Comparison of ENCODE assay signal across 8 mouse cellular contexts in genomic region chr14:121800962-121801361, GRCm38 (mm10). TPM values are rescaled to one million over a fixed set of nuclear protein-coding genes. Genes with fewer than 3 reads are reported as not detected.
DNase-seq lines count a peak whose midpoint lies in the region; ATAC-seq lines count a peak whose summit lies in the region.

No protein-coding gene starts in this region.

- H3K4me2 ChIP-seq in midbrain, embryonic 14.5 days (ENCODE audit: low read length): no peak overlapping the region
- no peak overlapping the region for H3K4me2 ChIP-seq in midbrain, embryonic 11.5 days
- H3K4me2 ChIP-seq in hindbrain, embryonic 11.5 days (replicated peaks; ENCODE audit: low read depth, low read length): no peak overlapping the region

- no peaks in the 10 kb centered on the region for H3K36me3 ChIP-seq in midbrain, embryonic 14.5 days (ENCODE audit: control insufficient read depth, insufficient read depth, low read length)
- H3K36me3 ChIP-seq in midbrain, embryonic 11.5 days (ENCODE audit: control insufficient read depth, insufficient read depth, low read length): no peaks in the 10 kb centered on the region
- no peaks in the 10 kb centered on the region for H3K36me3 ChIP-seq in hindbrain, embryonic 11.5 days (ENCODE audit: control insufficient read depth, insufficient read depth, low read length)

- H3K27ac ChIP-seq in midbrain, embryonic 14.5 days (replicated peaks; ENCODE audit: low read depth, low read length): no peak overlapping the region
- no peak overlapping the region for H3K27ac ChIP-seq in midbrain, embryonic 11.5 days (ENCODE audit: low read depth, low read length)
- no peak overlapping the region for H3K27ac ChIP-seq in hindbrain, embryonic 11.5 days (ENCODE audit: low read depth, low read length)

- peak; percentile 18 for DNase-seq in adrenal gland, adult 8-10 months
- DNase-seq in adrenal gland, postnatal 4 days (ENCODE audit: low spot score in 2 of 2): no peak
- DNase-seq in midbrain, embryonic 14.5 days: peak; percentile 19
- no peak for DNase-seq in midbrain, embryonic 11.5 days (ENCODE audit: low spot score, missing footprints)
- peak; percentile 62 for DNase-seq in kidney, postnatal 10 days
- DNase-seq in thymus, postnatal 25 days: peak; percentile 47
- DNase-seq in testis, postnatal 14 days (ENCODE audit: low spot score): no peak
- no peak for DNase-seq in hindbrain, embryonic 11.5 days (ENCODE audit: low spot score)

- ATAC-seq in midbrain, embryonic 14.5 days (ENCODE audit: low FRiP score, low TSS enrichment): no peak
- no peak for ATAC-seq in midbrain, embryonic 11.5 days (ENCODE audit: low FRiP score)
- ATAC-seq in hindbrain, embryonic 11.5 days (ENCODE audit: low FRiP score): no peak

- H3K9me3 ChIP-seq in midbrain, embryonic 14.5 days (ENCODE audit: control insufficient read depth, low read length): no peaks in the 10 kb centered on the region
- no peaks in the 10 kb centered on the region for H3K9me3 ChIP-seq in midbrain, embryonic 11.5 days (ENCODE audit: control insufficient read depth, low read length)
- no peaks in the 10 kb centered on the region for H3K9me3 ChIP-seq in hindbrain, embryonic 11.5 days (ENCODE audit: control insufficient read depth, low read length)

- no peak overlapping the region for H3K4me3 ChIP-seq in midbrain, embryonic 14.5 days (replicated peaks; ENCODE audit: low read depth, low read length)
- no peak overlapping the region for H3K4me3 ChIP-seq in midbrain, embryonic 11.5 days (ENCODE audit: low read depth, low read length)
- no peak overlapping the region for H3K4me3 ChIP-seq in hindbrain, embryonic 11.5 days (ENCODE audit: low read depth, low read length)

- no peak overlapping the region for H3K9ac ChIP-seq in midbrain, embryonic 14.5 days (replicated peaks; ENCODE audit: low read length)
- no peak overlapping the region for H3K9ac ChIP-seq in midbrain, embryonic 11.5 days (ENCODE audit: low read length)
- H3K9ac ChIP-seq in hindbrain, embryonic 11.5 days (ENCODE audit: low read depth, low read length): no peak overlapping the region

- H3K4me1 ChIP-seq in midbrain, embryonic 14.5 days (ENCODE audit: control insufficient read depth, insufficient read depth, low read length): no peaks in the 10 kb centered on the region
- no peaks in the 10 kb centered on the region; the same call in 1 of the 2 replicates for H3K4me1 ChIP-seq in midbrain, embryonic 11.5 days (ENCODE audit: control insufficient read depth, insufficient read depth, low read length)
- no peaks in the 10 kb centered on the region for H3K4me1 ChIP-seq in hindbrain, embryonic 11.5 days (replicated peaks; ENCODE audit: control insufficient read depth, insufficient read depth, low read length)

- WGBS in midbrain, embryonic 14.5 days: 23% methylated on average over 2 of the region's 2 CpGs
- WGBS in midbrain, embryonic 11.5 days: 32% methylated on average over 2 of the region's 2 CpGs
- WGBS in hindbrain, embryonic 11.5 days: 31% methylated on average over 2 of the region's 2 CpGs

- H3K27me3 ChIP-seq in midbrain, embryonic 14.5 days (ENCODE audit: control insufficient read depth, insufficient read depth, low read length): peaks cover 10% of the 10 kb centered on the region
- H3K27me3 ChIP-seq in midbrain, embryonic 11.5 days (ENCODE audit: control insufficient read depth, insufficient read depth, low read length): peaks cover 17% of the 10 kb centered on the region
- peaks cover 13% of the 10 kb centered on the region; the same call in 1 of the 2 replicates for H3K27me3 ChIP-seq in hindbrain, embryonic 11.5 days (ENCODE audit: control insufficient read depth, insufficient read depth, low read length)

RNA-seq across cellular contexts. Expression of gene Dock9, which starts 3.3 kb away (rescaled TPM):
- 10 to 100 TPM; 26.1 to 41.7 (median 33.0) TPM for total RNA-seq in adrenal gland, adult 8-10 months (2022)
- total RNA-seq in adrenal gland, postnatal 4 days (2021): 10 to 100 TPM; 30.1 to 35.0 TPM
- polyA plus RNA-seq in midbrain, embryonic 14.5 days (2014; fragmentation: Nextera tagmentation; extraction: Ambion mirVana): 11.2 and 11.3 TPM in 2 replicates
- polyA plus RNA-seq in midbrain, embryonic 11.5 days (2014; fragmentation: Nextera tagmentation; extraction: Ambion mirVana): 4.1 and 4.2 TPM in 2 replicates
- 5.4 and 6.0 TPM in 2 replicates for polyA plus RNA-seq in hindbrain, embryonic 11.5 days (2014; fragmentation: Nextera tagmentation; extraction: Ambion mirVana)

Comparison
In these comparisons a context has a peak if more than half of its experiments do, and no peak if none do; other contexts are left out.
1. DNase-seq: peak in adrenal gland, adult 8-10 months (single experiment), midbrain, embryonic 14.5 days (single experiment), kidney, postnatal 10 days (single experiment) and thymus, postnatal 25 days (single experiment); none in adrenal gland, postnatal 4 days (0 of 2), midbrain, embryonic 11.5 days (single experiment), testis, postnatal 14 days (single experiment) and hindbrain, embryonic 11.5 days (single experiment).